In genomic region chr3:97931310-97931885, GRCm38 (mm10) we compare ENCODE assay signal across 8 mouse cellular contexts. TPM values are rescaled to one million over a fixed set of nuclear protein-coding genes. Genes with fewer than 3 reads are reported as not detected.
DNase-seq lines count a peak whose midpoint lies in the region; ATAC-seq and TF ChIP-seq lines count a peak whose summit lies in the region.

No protein-coding gene starts in this region.

- no peak for TF ChIP-seq CTCF in kidney, adult 2 months (conservative IDR thresholded peaks at IDR 0.05; ENCODE audit: insufficient read depth, insufficient read length, low read depth, low read length)
- no peak for TF ChIP-seq CTCF in heart, adult 2 months (IDR thresholded peaks at IDR 0.05)

- 61% methylated on average over 7 of the region's 7 CpGs for WGBS in kidney, embryonic 15.5 days
- WGBS in forebrain, embryonic 15.5 days: 70% methylated on average over 7 of the region's 7 CpGs
- WGBS in liver, embryonic 15.5 days (ENCODE audit: insufficient replicate concordance): 36% methylated on average over 7 of the region's 7 CpGs
- 71% methylated on average over 7 of the region's 7 CpGs for WGBS in kidney, adult 2 months
- 70% methylated on average over 7 of the region's 7 CpGs for WGBS in heart, adult 2 months

- no peaks in the 10 kb centered on the region for H3K36me3 ChIP-seq in kidney, embryonic 15.5 days
- H3K36me3 ChIP-seq in forebrain, embryonic 15.5 days: no peaks in the 10 kb centered on the region
- no peaks in the 10 kb centered on the region for H3K36me3 ChIP-seq in liver, embryonic 15.5 days (replicated peaks)
- H3K36me3 ChIP-seq in kidney, adult 2 months (ENCODE audit: control insufficient read depth, insufficient read depth, low read length): no peaks in the 10 kb centered on the region
- no peaks in the 10 kb centered on the region for H3K36me3 ChIP-seq in heart, adult 2 months (ENCODE audit: control insufficient read depth, insufficient read depth, low read length)

- no peak for TF ChIP-seq EP300 in heart, adult 2 months (IDR thresholded peaks at IDR 0.05; ENCODE audit: insufficient read depth, low read depth, low read length)

- no peaks in the 10 kb centered on the region for H3K9me3 ChIP-seq in kidney, embryonic 15.5 days (replicated peaks)
- no peaks in the 10 kb centered on the region for H3K9me3 ChIP-seq in forebrain, embryonic 15.5 days
- H3K9me3 ChIP-seq in liver, embryonic 15.5 days (replicated peaks): no peaks in the 10 kb centered on the region

- H3K9ac ChIP-seq in kidney, embryonic 15.5 days: 0 out of 2 replicates have a peak overlapping the region, but pooled peaks have one; percentile 6
- H3K9ac ChIP-seq in forebrain, embryonic 15.5 days (replicated peaks): no peak overlapping the region
- no peak overlapping the region for H3K9ac ChIP-seq in liver, embryonic 15.5 days
- no peak overlapping the region for H3K9ac ChIP-seq in heart, adult 2 months (ENCODE audit: low read depth, low read length)

- H3K27ac ChIP-seq in kidney, embryonic 15.5 days: no peak overlapping the region
- no peak overlapping the region for H3K27ac ChIP-seq in forebrain, embryonic 15.5 days (replicated peaks)
- no peak overlapping the region for H3K27ac ChIP-seq in liver, embryonic 15.5 days (replicated peaks)
- no peak overlapping the region for H3K27ac ChIP-seq in kidney, adult 2 months (ENCODE audit: insufficient read depth, low read depth, low read length)
- no peak overlapping the region for H3K27ac ChIP-seq in heart, adult 2 months

- H3K4me3 ChIP-seq in kidney, embryonic 15.5 days (replicated peaks): no peak overlapping the region
- no peak overlapping the region for H3K4me3 ChIP-seq in forebrain, embryonic 15.5 days
- no peak overlapping the region for H3K4me3 ChIP-seq in liver, embryonic 15.5 days (replicated peaks)
- no peak overlapping the region for H3K4me3 ChIP-seq in kidney, adult 2 months (ENCODE audit: insufficient read depth, low read depth, low read length)
- H3K4me3 ChIP-seq in heart, adult 2 months: no peak overlapping the region

- H3K27me3 ChIP-seq in kidney, embryonic 15.5 days: no peaks in the 10 kb centered on the region
- H3K27me3 ChIP-seq in forebrain, embryonic 15.5 days: no peaks in the 10 kb centered on the region
- H3K27me3 ChIP-seq in liver, embryonic 15.5 days: no peaks in the 10 kb centered on the region
- no peaks in the 10 kb centered on the region for H3K27me3 ChIP-seq in kidney, adult 2 months (replicated peaks; ENCODE audit: control insufficient read depth, insufficient read depth, low read length)
- peaks cover 4% of the 10 kb centered on the region; the same call in 1 of the 2 replicates for H3K27me3 ChIP-seq in heart, adult 2 months (ENCODE audit: control insufficient read depth, insufficient read depth, low read length)

- DNase-seq in kidney, adult 9 months: no peak
- peak; percentile 30 to 33 for DNase-seq in B cell, adult 2 months
- no peak for DNase-seq in kidney, adult 2 months
- DNase-seq in heart, adult 2 months: no peak

- peak overlapping the region; percentile 50 for H3K4me2 ChIP-seq in kidney, embryonic 15.5 days
- H3K4me2 ChIP-seq in forebrain, embryonic 15.5 days (replicated peaks): no peak overlapping the region
- H3K4me2 ChIP-seq in liver, embryonic 15.5 days: peak overlapping the region; percentile 64

- TF ChIP-seq POLR2A in kidney, adult 2 months (IDR thresholded peaks at IDR 0.05; ENCODE audit: low read depth, low read length): no peak
- TF ChIP-seq POLR2A in heart, adult 2 months (IDR thresholded peaks at IDR 0.05; ENCODE audit: insufficient read depth, low read depth, low read length): no peak

- H3K79me2 ChIP-seq in heart, adult 2 months (replicated peaks; ENCODE audit: control insufficient read depth, insufficient read depth, low read length): no peaks in the 10 kb centered on the region

- H3K4me1 ChIP-seq in kidney, embryonic 15.5 days: peaks cover 45% of the 10 kb centered on the region
- H3K4me1 ChIP-seq in forebrain, embryonic 15.5 days: peaks cover 13% of the 10 kb centered on the region
- H3K4me1 ChIP-seq in liver, embryonic 15.5 days (replicated peaks): peaks cover 74% of the 10 kb centered on the region
- no peaks in the 10 kb centered on the region for H3K4me1 ChIP-seq in kidney, adult 2 months (ENCODE audit: control insufficient read depth, insufficient read depth, low read length)
- peaks cover 2% of the 10 kb centered on the region; the same call in 1 of the 2 replicates for H3K4me1 ChIP-seq in heart, adult 2 months (ENCODE audit: control insufficient read depth, insufficient read depth, low read length)

- intact Hi-C loops in heart, adult 2 months (cut with DNase I): loop anchor here (5.0 kb wide), 1 partner anchor 81 kb away; the partner anchor contains the start of gene Notch2

- ATAC-seq in kidney, embryonic 15.5 days (replicated peaks; ENCODE audit: low FRiP score): no peak
- 0 out of 2 replicates have a peak, but pooled peaks have one; percentile 36 for ATAC-seq in forebrain, embryonic 15.5 days (replicated peaks)
- no peak for ATAC-seq in liver, embryonic 15.5 days (ENCODE audit: insufficient read depth)
- no peak for ATAC-seq in inflammation-experienced regulatory T-cells, adult 6 months

RNA-seq across cellular contexts. Expression of gene Sec22b, which starts 30.4 kb away (rescaled TPM):
- 130 TPM in 2 replicates for polyA plus RNA-seq in kidney, embryonic 15.5 days (2015; fragmentation: Nextera tagmentation; extraction: Ambion mirVana)
- 104 and 108 TPM in 2 replicates for polyA plus RNA-seq in forebrain, embryonic 15.5 days (2015; fragmentation: Nextera tagmentation; extraction: Ambion mirVana)
- 57.9 and 61.2 TPM in 2 replicates for polyA plus RNA-seq in liver, embryonic 15.5 days (2015; fragmentation: Nextera tagmentation; extraction: Ambion mirVana)
- polyA plus RNA-seq in inflammation-experienced regulatory T-cells, adult 6 months (2017; shearing (Covaris generic)): 100 to 1,000 TPM in 1 of 3 experiments, 10 to 100 TPM in 2; 74.0 to 102 (median 82.1) TPM
- 24.6 and 31.1 TPM in 2 replicates for polyA plus RNA-seq in kidney, adult 2 months (2012; rRNA removed)
- 10 to 100 TPM; 44.9 to 51.8 TPM for total RNA-seq in heart, adult 2 months (2021)
- 17.6 and 36.3 TPM in 2 replicates for polyA plus RNA-seq in heart, adult 2 months (2012; rRNA removed)

RNA-seq across cellular contexts. Expression of gene Pde4dip, which starts 42.9 kb away (rescaled TPM):
- polyA plus RNA-seq in kidney, embryonic 15.5 days (2015; fragmentation: Nextera tagmentation; extraction: Ambion mirVana): 23.2 and 23.5 TPM in 2 replicates
- 67.6 and 73.1 TPM in 2 replicates for polyA plus RNA-seq in forebrain, embryonic 15.5 days (2015; fragmentation: Nextera tagmentation; extraction: Ambion mirVana)
- 9.6 and 10.3 TPM in 2 replicates for polyA plus RNA-seq in liver, embryonic 15.5 days (2015; fragmentation: Nextera tagmentation; extraction: Ambion mirVana)
- 10 to 100 TPM in 2 of 3 experiments, 1 to 10 TPM in 1; 9.1 to 13.1 (median 11.2) TPM for polyA plus RNA-seq in inflammation-experienced regulatory T-cells, adult 6 months (2017; shearing (Covaris generic))
- polyA plus RNA-seq in kidney, adult 2 months (2012; rRNA removed): 37.7 and 58.1 TPM in 2 replicates
- 1,000 to 10,000 TPM; 1,629 to 1,897 TPM for total RNA-seq in heart, adult 2 months (2021)
- 1,061 and 1,297 TPM in 2 replicates for polyA plus RNA-seq in heart, adult 2 months (2012; rRNA removed)

Comparison
In these comparisons a context has a peak if more than half of its experiments do, and no peak if none do; other contexts are left out.
1. DNase-seq: peak in B cell, adult 2 months (2 of 2); none in kidney, adult 9 months (single experiment), kidney, adult 2 months (single experiment) and heart, adult 2 months (0 of 2).
2. RNA of gene Pde4dip, which starts 42.9 kb away (polyA plus RNA-seq): 1,061 to 1,297 TPM in heart, adult 2 months; 67.6 to 73.1 TPM in forebrain, embryonic 15.5 days, 37.7 to 58.1 TPM in kidney, adult 2 months, 23.2 to 23.5 TPM in kidney, embryonic 15.5 days, 9.1 to 13.1 TPM in inflammation-experienced regulatory T-cells, adult 6 months and 9.6 to 10.3 TPM in liver, embryonic 15.5 days; every median in the first group is over 10 times any median in the second.